Mouse (Mus musculus): ENCODE measurements around the gene Fam169b.
"Not testable (repeated sequence)": the region's sequence is repeated elsewhere in the genome, so short reads cannot be mapped to it uniquely, and the experiment has no call there.

Fam169b gene

DNA sequence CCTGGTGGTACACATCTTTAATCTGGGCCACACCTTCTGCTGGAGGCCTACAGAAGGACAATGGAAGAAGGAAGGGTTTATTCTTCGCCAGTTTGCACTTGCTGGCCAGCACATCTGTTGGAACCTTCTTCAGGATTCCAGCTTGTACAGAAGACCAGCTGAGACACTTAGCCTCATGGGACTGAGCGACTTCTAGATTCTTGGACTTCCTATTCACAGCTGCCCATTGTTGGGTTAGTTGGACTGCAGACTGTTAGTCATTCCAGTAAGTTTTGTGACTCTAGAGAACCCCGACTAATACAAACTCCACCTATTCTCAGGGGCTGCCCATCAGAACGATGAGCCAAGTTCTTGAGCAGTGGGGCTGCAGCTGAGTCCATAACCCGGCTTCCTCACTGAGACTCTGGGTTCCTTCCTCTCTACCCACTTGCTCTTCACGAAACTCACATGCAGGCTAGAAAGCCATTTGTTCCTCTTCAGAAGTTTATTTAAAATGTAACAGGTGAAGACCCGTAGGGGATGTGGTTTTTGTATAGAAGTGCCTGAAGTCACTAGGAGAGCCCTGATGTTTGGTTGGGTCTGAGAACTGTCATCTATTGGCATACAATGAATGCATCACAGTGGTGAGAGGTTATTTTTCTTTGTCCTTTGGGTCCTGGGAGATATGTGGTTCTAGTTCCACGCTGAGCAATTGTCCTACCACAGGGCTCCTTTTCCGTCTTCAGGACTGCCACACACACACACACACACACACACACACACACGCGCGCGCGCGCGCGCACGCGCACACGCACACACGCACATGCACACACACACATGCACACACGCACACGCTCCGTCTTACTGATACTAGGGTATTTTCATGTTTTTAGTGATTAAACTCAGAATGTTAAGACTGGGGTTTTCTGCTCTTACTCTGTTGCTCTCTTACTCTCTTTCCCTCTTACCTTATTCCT lies 13.2 kb downstream of the Fam169b start:
- DNase-seq (ENCODE audit: low spot score in 2 of 2), result peak in 1 of 2 experiments; percentile 52

- DNase-seq (ENCODE audit: low spot score in 2 of 2), result no peak
Observed at GRCm38 (mm10) chr7:68287582-68287981, 13.9 kb downstream of the Fam169b start.

- DNase-seq (ENCODE audit: low spot score in 2 of 2), result not testable (repeated sequence)
Observed at GRCm38 (mm10) chr7:68288000-68288399, 14.4 kb downstream of the Fam169b start.

- DNase-seq (ENCODE audit: low spot score in 2 of 2), result no peak
Observed at GRCm38 (mm10) chr7:68289081-68289480, 15.4 kb downstream of the Fam169b start.

DNA sequence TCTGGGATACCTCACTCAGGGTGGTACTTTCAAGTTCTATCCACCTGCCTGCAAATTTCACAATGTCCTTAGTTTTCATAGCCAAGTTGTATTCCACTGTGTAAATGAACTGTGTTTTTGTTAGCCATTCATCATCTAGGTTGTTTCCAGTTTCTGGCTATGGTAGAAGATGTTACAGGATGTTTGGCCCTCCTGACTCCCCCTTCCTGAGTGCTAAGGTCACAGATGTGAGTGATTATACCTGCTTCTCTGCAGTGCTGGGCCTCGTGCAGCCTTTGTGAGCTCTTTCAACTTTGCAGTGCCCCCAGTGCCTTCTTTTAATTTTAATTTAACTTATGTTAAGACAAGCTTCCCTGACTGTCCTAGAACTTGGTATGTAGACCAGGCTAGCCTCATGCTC lies 18.0 kb downstream of the Fam169b start:
- no peak for DNase-seq (ENCODE audit: low spot score in 2 of 2)

- DNase-seq (ENCODE audit: low spot score in 2 of 2), result no peak
Observed at GRCm38 (mm10) chr7:68293997-68294789, 20.6 kb downstream of the Fam169b start.

GRCm38 (mm10) chr7:68296487-68296886 lies 22.8 kb downstream of the Fam169b start:
- no peak for DNase-seq (ENCODE audit: low spot score in 2 of 2)

GRCm38 (mm10) chr7:68298381-68299076 lies 24.9 kb downstream of the Fam169b start:
- DNase-seq (ENCODE audit: low spot score in 2 of 2), result no peak

- no peak for DNase-seq (ENCODE audit: low spot score in 2 of 2)
Observed at GRCm38 (mm10) chr7:68301160-68301559, 27.5 kb downstream of the Fam169b start.

DNA sequence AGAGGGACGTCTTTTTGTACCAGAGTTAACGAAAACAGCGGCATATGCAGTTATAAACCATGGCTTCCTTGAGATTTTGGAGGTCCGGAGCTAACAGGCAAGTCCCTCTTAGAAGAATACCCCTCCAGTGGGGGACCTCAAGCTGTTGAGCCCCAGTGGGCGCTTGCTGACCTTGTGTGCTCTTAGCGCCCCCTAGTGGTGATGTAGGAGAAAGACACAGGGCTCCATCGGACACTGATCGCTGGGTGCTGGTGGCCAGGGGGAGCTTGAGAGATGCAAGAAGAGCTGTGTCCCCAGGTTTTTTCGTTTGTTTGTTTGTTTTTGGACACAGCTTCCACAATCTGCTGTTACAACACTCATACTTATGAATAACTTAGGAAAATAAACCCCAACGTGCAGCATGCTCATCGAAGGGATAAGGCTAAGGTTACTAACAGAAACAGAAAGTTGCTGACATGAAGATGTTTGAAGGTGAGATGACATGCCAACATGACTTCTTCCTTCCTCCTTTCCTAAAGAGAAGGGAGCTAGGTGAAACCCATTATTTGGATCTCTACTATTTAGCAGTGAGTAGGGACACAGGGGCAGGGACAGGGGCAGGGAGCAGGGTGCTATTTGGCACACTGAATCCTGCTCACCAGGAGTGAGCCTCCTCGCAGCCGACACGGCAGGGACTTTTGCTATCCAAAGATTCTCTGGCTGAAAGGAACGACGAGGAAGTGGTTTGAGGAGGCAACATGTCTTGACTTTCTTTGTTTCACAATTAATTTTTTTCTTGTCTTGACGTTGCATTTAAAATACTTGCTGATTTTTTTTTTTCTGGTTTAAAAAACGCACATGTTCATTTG lies 29.2 kb downstream of the Fam169b start:
- peak; percentile 44 to 62 for DNase-seq (ENCODE audit: low spot score in 2 of 2)

GRCm38 (mm10) chr7:68303685-68304084 lies 30.0 kb downstream of the Fam169b start:
- DNase-seq (ENCODE audit: low spot score in 2 of 2), result no peak

- DNase-seq (ENCODE audit: low spot score in 2 of 2), result no peak
Observed at GRCm38 (mm10) chr7:68305781-68306575, 32.3 kb downstream of the Fam169b start.

DNA sequence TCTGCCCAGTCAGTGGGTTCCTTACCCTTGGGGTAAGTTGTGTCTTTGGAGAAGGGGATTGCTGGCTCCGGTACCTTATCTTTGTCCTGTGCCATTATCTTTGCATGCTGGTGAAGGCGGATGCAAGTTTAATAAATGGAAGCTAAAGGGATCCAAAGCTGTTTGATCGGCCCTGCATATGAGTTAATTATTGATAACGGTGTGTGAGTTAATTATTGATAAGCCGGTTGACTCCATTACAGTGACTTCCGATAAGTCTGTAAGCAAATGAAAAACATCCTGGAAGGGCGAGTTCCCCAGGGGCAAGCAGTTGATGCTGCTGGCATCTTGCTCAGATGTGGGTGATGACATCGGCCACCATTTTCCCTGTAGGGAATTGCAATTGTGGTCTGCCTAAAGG lies 33.1 kb downstream of the Fam169b start:
- DNase-seq (ENCODE audit: low spot score in 2 of 2), result no peak

DNA sequence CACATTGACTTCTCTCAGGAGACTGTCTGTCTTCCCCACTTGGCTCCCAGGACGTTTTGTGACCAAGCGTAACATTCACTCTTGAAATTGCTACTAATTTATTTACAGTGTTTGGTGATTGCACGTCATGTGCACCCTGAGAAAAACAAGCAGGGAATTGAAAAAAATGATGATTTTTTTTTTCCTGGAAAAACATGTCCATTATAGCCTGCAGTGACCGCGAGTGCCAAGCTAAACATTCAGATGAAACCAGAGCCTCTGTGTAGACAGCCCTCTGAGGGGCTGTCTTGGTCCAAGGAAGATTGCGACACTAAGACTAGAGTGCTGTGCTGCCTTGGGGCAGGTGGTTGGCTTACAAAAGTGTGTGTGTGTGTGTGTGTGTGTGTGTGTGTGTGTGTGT lies 37.8 kb downstream of the Fam169b start:
- DNase-seq (ENCODE audit: low spot score in 2 of 2), result no peak

- no peak for DNase-seq (ENCODE audit: low spot score in 2 of 2)
Observed at GRCm38 (mm10) chr7:68312395-68312794, 38.8 kb downstream of the Fam169b start.

DNA sequence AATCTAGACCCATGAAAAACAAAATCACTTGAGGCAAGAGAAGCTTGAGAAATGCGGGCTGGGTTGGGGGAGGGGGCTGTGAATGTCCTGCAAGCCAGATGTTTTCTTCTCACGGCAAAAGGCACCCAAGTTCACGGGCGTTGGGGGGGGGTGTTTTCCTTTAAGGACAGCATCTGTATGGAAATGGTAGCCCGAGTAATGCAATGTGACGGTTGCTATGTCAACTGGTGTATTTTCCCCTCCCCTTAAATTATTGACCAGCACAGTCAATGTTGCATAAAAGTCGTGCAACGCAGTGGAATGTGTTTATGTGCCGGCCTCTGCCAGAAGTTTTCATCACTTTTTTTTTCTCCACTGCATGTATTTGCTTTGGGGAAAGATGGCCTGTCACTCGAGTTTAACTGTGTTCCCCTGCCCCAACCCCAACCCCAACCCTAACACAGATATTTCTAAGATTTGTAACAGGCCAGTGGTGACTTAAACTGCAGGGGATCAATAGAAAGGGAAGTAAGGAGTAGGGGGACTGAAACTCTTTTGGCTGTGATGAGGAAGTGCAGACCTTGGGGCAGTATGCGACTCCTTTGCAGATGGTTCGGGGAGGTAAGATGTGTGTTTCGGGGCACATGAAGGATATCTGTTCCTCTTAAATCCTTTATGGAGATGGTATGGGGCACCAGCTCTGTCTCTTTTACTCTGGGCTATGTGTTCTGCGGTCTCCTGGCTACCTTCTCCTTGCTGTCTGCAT lies 39.6 kb downstream of the Fam169b start:
- no peak for DNase-seq (ENCODE audit: low spot score in 2 of 2)

- DNase-seq (ENCODE audit: low spot score in 2 of 2), result no peak
Observed at GRCm38 (mm10) chr7:68314286-68314685, 40.6 kb downstream of the Fam169b start.

DNA sequence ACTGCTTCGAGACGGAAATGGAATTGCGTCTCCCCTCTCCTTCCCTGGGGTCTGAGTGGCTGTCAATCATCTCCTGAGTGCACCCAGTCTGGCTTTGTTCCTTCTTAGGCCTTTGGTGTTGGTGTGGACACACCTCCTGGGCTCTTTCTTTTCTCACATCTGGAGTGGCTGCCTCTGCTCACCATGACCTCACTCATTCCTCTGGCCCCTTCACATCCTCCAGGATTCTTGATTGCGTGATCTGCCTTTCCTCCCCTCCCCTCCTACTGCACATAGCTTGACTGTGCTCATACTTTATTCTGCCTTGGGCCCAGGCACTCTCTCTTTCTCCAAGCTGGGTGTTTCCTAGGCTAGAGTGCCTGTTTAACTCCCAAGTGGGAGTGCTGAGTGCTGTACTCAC lies 41.4 kb downstream of the Fam169b start:
- no peak for DNase-seq (ENCODE audit: low spot score in 2 of 2)

DNA sequence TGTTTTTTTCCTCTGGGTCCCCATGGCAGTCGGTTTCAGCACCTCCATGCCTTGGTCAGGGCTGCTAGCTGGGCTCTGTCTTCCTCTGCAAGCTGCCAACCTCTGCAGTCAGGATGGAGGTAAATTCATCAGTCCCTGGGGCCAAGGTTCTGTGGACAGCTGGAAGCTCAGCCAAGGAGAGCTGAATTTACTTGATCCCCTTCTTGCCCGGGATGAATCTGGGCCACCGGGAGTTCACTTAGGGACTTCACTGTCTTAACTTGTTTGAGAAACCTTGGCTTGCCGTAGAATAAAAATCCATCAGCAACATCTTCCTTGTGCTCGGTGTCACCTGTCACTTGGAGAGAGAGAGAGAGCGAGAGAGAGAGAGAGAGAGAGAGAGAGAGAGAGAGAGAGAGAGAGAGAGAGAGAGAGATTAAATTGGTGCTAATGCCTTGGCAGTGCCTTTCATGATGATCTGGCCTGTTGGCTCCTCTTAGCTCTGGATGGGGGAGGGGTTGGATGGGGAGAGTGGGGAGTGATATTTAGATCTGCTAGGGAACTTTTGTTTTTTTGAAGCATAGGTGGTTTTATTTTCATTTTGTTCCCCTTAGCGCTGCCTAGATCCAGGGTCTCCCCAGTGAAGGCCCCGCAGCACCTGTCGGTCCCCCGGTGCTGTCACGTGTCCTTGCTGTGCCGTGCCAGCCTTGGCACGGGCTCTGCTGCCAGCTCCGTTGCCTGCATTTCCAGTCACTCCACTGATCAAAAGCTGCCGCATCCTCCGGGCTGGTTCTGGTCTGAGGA lies 44.6 kb downstream of the Fam169b start:
- no peak for DNase-seq (ENCODE audit: low spot score in 2 of 2)

Data from natural killer cell, adult 2 months (primary cell).